Mouse (Mus musculus) liver, postnatal 0 days (tissue): ENCODE results near the gene Tox4. TPM values are rescaled to one million over a fixed set of nuclear protein-coding genes. Genes with fewer than 3 reads are reported as not detected.
A peak's percentile ranks its signal among the peaks of the same experiment; 100 is the strongest.

Experiments
- ATAC-seq: fragments of 200-750 bp; cut with Nextera tagmentation; 2 replicates; pipeline ENCODE4 v1.8.0; 2017; ENCODE audit warnings: mild to moderate bottlenecking, moderate library complexity
- DNase-seq: peaks from one replicate; pipeline ENCODE4 v3.0.0-alpha.2; 2016
- H3K27ac ChIP-seq: fragments of 300-500 bp; sonication (generic); 2 replicates; pipeline ENCODE4 v1.5.1; 2014; ENCODE audit warnings: antibody characterized with exemption, moderate library complexity, mild to moderate bottlenecking, low read depth
- H3K27me3 ChIP-seq: fragments of 300-500 bp; sonication (generic); 2 replicates; pipeline ENCODE4 v1.6.1; 2014; ENCODE audit warnings: low read length, control low read depth, mixed read lengths; ENCODE audit not compliant: insufficient read depth
- H3K36me3 ChIP-seq: fragments of 300-500 bp; sonication (generic); replicated peaks from 2 replicates; pipeline ENCODE4 v1.6.1; 2014; ENCODE audit warnings: mild to moderate bottlenecking, control low read depth, low read length, moderate library complexity, mixed read lengths; ENCODE audit not compliant: insufficient read depth
- H3K4me1 ChIP-seq: fragments of 300-500 bp; sonication (generic); 2 replicates; pipeline ENCODE4 v1.6.1; 2014; ENCODE audit warnings: antibody characterized with exemption, mild to moderate bottlenecking, control low read depth; ENCODE audit not compliant: insufficient read depth
- H3K4me2 ChIP-seq: fragments of 300-500 bp; sonication (generic); 2 replicates; pipeline ENCODE4 v1.6.1; 2014; ENCODE audit warnings: low read depth, mild to moderate bottlenecking, low read length, moderate library complexity, mixed read lengths
- H3K4me3 ChIP-seq: fragments of 300-500 bp; sonication (generic); 2 replicates; pipeline ENCODE4 v1.5.1; 2014; ENCODE audit warnings: low read depth, low read length
- H3K9ac ChIP-seq: fragments of 300-500 bp; sonication (generic); replicated peaks from 2 replicates; pipeline ENCODE4 v1.6.1; 2014; ENCODE audit warnings: mild to moderate bottlenecking, moderate library complexity
- H3K9me3 ChIP-seq: fragments of 300-500 bp; sonication (generic); 2 replicates; pipeline ENCODE4 v1.6.1; 2016; ENCODE audit warnings: mild to moderate bottlenecking, control low read depth, low read length, mixed read lengths
- CTCF ChIP-seq: sonication (generic); IDR thresholded peaks from 2 replicates; pipeline ENCODE4 v1.5.1; 2016; ENCODE audit warnings: antibody characterized with exemption, low read depth
- EP300 ChIP-seq: IDR thresholded peaks from 2 replicates; pipeline ENCODE4 v1.6.1; 2016; ENCODE audit warnings: antibody characterized with exemption, low read depth, mild to moderate bottlenecking
- WGBS: fragments of 180-500 bp; shearing (Covaris S2); extraction: QIAGEN DNeasy Blood & Tissue Kit; methylation state at CpG from one replicate; pipeline ENCODE4 v1.1.7; 2014; ENCODE audit not compliant: insufficient replicate concordance; 5-methylcytosine and 5-hydroxymethylcytosine counted together
- polyA plus RNA-seq: library from polyadenylated mRNA; unstranded; fragments of >200 nt; fragmentation: Nextera tagmentation; extraction: Ambion mirVana; gene quantifications from 2 replicates; pipeline ENCODE4 v1.2.1, GENCODE M21; 2015

Gene Tox4
- polyA plus RNA-seq, 1 experiment from 2014 or later = 13.4 TPM

DNA sequence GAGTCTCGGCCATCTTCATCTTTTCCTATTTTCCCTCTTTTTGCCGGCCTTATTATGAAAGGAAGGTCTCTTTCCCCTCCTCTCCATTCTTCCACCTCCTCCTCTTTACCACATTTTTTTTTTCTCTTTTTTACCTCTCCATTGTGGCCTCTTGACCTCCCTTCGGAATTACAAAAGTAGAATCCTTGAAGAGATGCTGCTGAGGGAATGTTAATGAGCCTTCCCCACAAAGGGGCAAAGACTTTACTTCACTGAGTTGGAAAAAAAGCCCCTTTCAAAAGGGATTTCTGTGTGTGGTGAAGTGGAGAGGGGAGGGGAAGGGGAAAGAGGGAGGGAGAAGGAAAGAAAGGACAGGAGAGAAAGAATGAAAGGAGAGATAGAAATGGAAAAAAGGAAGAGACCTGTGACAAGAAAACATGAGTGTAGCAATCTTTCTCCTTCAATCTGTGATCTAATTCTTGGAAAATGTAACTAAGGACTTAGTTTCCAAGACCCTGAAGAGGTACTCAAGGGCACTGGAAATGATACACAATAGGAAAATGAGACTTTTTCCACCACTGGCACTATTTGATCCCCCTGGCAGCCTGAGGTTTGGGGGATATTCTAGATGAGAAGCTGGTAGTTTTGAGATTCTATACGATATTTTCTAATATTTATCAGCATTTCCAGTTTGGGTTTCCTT, 52.3 kb downstream of the Tox4 start:
- 35% methylated on average over 4 of the region's 4 CpGs for WGBS
- Histone ChIP-seq H3K4me1 (no peaks in the 10 kb centered on the region), H3K4me3 (no peak overlapping the region), H3K27me3 (peaks cover 38% of the 10 kb centered on the region), H3K9ac (no peak overlapping the region), H3K4me2 (no peak overlapping the region), H3K36me3 (no peaks in the 10 kb centered on the region), H3K27ac (no peak overlapping the region), H3K9me3 (no peaks in the 10 kb centered on the region)
- no peak for ATAC-seq
- DNase-seq = no peak
- TF ChIP-seq EP300 (no peak), CTCF (no peak)

DNA sequence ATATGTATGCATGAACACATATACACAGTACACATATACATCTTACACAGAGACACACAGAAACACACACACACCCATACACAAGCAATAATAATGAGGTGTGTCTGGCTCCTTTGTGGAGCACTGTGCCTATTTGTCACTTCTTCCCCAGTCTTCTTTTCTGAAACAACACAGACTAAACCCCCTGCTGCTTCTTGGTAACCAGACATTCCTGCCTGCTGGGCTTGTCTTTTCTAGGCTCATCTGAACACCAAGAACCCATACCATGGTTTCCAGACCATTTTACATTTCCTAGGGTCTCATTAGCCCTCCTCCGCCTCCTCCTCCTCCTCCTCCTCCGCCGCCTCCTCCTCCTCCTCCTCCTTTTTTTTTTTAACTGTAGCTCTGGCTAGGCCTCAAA, 53.2 kb downstream of the Tox4 start:
- H3K9ac ChIP-seq = no peak overlapping the region
- DNase-seq (no peak), ATAC-seq (no peak)
- no peaks in the 10 kb centered on the region for H3K36me3 ChIP-seq
- no peaks in the 10 kb centered on the region for H3K4me1 ChIP-seq
- peaks cover 34% of the 10 kb centered on the region for H3K27me3 ChIP-seq
- H3K27ac ChIP-seq = no peak overlapping the region
- H3K4me2 ChIP-seq = no peak overlapping the region
- WGBS = 90% methylated on average over 3 of the region's 3 CpGs
- no peaks in the 10 kb centered on the region for H3K9me3 ChIP-seq
- H3K4me3 ChIP-seq = no peak overlapping the region
- no peak for TF ChIP-seq CTCF
- no peak for TF ChIP-seq EP300

DNA sequence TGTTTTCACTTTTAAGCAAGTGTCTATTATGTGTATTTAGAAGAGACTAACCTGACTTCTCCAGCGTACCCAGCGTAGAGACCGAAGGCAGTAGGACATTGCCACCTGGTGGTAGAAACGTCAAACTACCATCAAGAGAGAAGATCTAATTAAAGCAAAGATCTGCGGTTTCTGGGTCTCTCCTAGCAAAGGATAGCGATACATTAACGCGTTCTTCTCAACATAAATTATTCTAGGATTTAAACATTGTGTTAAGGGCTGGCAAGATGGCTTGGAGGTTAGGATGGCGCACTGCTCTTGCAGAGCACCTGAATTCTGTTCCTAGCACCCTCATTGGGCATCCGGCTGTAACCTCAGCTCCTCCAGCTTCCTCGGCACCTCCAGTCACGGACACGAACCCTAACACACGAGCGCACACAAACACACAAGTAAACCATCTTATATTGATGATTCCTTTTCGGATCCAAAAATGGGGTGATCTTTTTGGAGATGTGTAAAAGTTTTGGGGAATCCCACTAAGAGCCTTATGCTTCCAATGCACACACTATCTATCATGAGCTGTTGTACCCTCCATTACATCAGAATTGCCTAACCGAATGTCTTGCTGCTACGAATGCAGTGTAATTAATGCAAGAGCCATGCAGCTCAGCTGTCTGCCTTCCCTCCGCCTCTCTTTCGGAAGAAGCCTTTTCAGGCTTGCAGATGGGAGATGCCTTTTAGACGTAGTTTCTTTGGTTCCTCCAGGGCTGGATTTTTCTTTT, 60.0 kb downstream of the Tox4 start:
- H3K36me3 ChIP-seq = no peaks in the 10 kb centered on the region
- DNase-seq (peak; percentile 46), ATAC-seq (peak; percentile 33; the same call in 1 of the 2 replicates)
- peak; percentile 96 for TF ChIP-seq CTCF
- no peak for TF ChIP-seq EP300
- peaks cover 4% of the 10 kb centered on the region; the same call in 1 of the 2 replicates for H3K27me3 ChIP-seq
- WGBS = 27% methylated on average over 21 of the region's 21 CpGs
- H3K4me2 ChIP-seq = no peak overlapping the region
- no peak overlapping the region for H3K9ac ChIP-seq
- H3K4me3 ChIP-seq = no peak overlapping the region
- H3K27ac ChIP-seq = no peak overlapping the region
- H3K4me1 ChIP-seq = no peaks in the 10 kb centered on the region
- no peaks in the 10 kb centered on the region for H3K9me3 ChIP-seq

DNA sequence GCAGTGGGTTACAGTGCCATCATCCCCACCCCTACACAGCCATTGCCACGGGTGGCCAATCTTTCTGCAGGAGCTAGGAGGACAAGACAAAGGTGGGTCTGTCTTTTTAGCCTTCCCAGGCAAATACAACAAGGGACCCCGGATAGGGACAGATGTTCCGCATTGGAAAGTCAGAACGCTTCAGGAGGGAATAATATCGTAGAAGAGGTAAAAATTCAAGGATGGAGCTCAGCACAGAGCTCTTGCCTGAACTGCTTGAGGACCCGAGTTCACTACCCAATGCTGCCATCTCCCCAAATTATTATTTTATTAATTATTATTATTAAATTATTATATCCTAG, 60.5 kb downstream of the Tox4 start:
- WGBS = 61% methylated on average over 6 of the region's 6 CpGs
- Histone ChIP-seq H3K9me3 (no peaks in the 10 kb centered on the region), H3K4me3 (no peak overlapping the region), H3K4me1 (no peaks in the 10 kb centered on the region), H3K27me3 (peaks cover 4% of the 10 kb centered on the region; the same call in 1 of the 2 replicates), H3K9ac (no peak overlapping the region), H3K4me2 (no peak overlapping the region), H3K36me3 (no peaks in the 10 kb centered on the region), H3K27ac (no peak overlapping the region)
- DNase-seq (no peak), ATAC-seq (no peak)
- TF ChIP-seq EP300 (no peak), CTCF (no peak)

Other genes with a start within 250 kb of the Tox4 start
- not detected in 2 replicates for gene Olfr221, start 236.7 kb upstream of the Tox4 start, polyA plus RNA-seq
- 124 and 129 TPM in 2 replicates for gene Hnrnpc, start 175.1 kb upstream of the Tox4 start, polyA plus RNA-seq
- 23.9 and 30.7 TPM in 2 replicates for gene Rpgrip1, start 168.4 kb upstream of the Tox4 start, polyA plus RNA-seq
- gene Supt16, start 81.7 kb upstream of the Tox4 start, polyA plus RNA-seq = 15.7 and 18.0 TPM in 2 replicates
- gene Chd8, start 21.4 kb upstream of the Tox4 start, polyA plus RNA-seq = 8.5 and 10.0 TPM in 2 replicates
- gene Rab2b, start 399 bp downstream of the Tox4 start, polyA plus RNA-seq = 2.7 and 2.8 TPM in 2 replicates
- gene Mettl3, start 26.0 kb downstream of the Tox4 start, polyA plus RNA-seq = 7.2 and 8.1 TPM in 2 replicates
- gene Sall2, start 49.6 kb downstream of the Tox4 start, polyA plus RNA-seq = 0.63 and 0.85 TPM in 2 replicates
- not detected in 2 replicates for gene Olfr1513, start 77.3 kb downstream of the Tox4 start, polyA plus RNA-seq
- not detected in 2 replicates for gene Olfr1512, start 100.0 kb downstream of the Tox4 start, polyA plus RNA-seq
- not detected in 2 replicates for gene Olfr1511, start 118.2 kb downstream of the Tox4 start, polyA plus RNA-seq
- not detected in 2 replicates for gene Olfr1510, start 135.2 kb downstream of the Tox4 start, polyA plus RNA-seq
- not detected in 2 replicates for gene Olfr1509, start 163.8 kb downstream of the Tox4 start, polyA plus RNA-seq
- gene Olfr1508, start 188.3 kb downstream of the Tox4 start, polyA plus RNA-seq = not detected in 2 replicates
- gene Olfr1507, start 216.6 kb downstream of the Tox4 start, polyA plus RNA-seq = not detected in 2 replicates